Mouse (Mus musculus): ENCODE results near the gene App.

DNA sequence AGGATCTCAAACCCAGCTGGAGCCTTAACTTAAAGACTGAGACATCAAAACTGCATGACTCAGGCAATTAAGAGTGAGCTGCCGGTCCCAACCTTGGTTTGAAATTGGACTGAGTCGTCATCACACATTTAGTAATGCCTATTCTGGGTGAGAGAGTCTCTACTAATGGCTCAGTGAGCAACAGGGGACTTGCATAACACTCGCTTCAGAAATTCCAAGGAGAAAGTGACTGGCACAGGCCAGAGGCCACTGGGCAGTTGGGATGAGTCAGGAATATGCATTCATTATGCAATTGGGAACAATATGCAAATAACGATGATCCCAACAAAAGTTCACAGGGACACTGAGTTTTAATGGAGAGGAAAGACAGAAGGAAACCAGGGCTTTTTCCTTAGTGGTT is 111.8 kb downstream of the App start:
- TF ChIP-seq MYOG (IDR thresholded peaks at IDR 0.05; ENCODE audit: control insufficient read depth, extremely low read depth, insufficient read length) = no peak
- no peak for TF ChIP-seq MAX (IDR thresholded peaks at IDR 0.05)
- no peak for TF ChIP-seq CTCF (IDR thresholded peaks at IDR 0.05; ENCODE audit: control insufficient read depth, insufficient read depth, insufficient read length)
- TF ChIP-seq USF1 (IDR thresholded peaks at IDR 0.05; ENCODE audit: low read depth) = no peak
- TF ChIP-seq MYOD1 (IDR thresholded peaks at IDR 0.05; ENCODE audit: control insufficient read depth, insufficient read length, low read depth) = no peak
- TF ChIP-seq CEBPB (IDR thresholded peaks at IDR 0.05; ENCODE audit: low read depth) = no peak

Data from C2C12 (cell line).